Mouse (Mus musculus) left cerebral cortex, postnatal 4 days (tissue): ENCODE measurements around the gene Cep131. TPM values are rescaled to one million over a fixed set of nuclear protein-coding genes. Genes with fewer than 3 reads are reported as not detected.

Experiments
- DNase-seq: peaks from one replicate; pipeline ENCODE4 v3.0.0-alpha.2; 2022
- intact Hi-C: fragments of 180-260 bp; cut with DNase I; formaldehyde crosslinking; loops from one replicate; pipeline ENCODE4 v1.15.1; 2025
- total RNA-seq, 2 experiments: library from RNA; stranded (reverse); gene quantifications; 2 replicates each; pipeline ENCODE4 v1.2.3; 2021

Gene Cep131
- total RNA-seq: 10 to 100 TPM; 49.8 to 53.8 TPM

DNA sequence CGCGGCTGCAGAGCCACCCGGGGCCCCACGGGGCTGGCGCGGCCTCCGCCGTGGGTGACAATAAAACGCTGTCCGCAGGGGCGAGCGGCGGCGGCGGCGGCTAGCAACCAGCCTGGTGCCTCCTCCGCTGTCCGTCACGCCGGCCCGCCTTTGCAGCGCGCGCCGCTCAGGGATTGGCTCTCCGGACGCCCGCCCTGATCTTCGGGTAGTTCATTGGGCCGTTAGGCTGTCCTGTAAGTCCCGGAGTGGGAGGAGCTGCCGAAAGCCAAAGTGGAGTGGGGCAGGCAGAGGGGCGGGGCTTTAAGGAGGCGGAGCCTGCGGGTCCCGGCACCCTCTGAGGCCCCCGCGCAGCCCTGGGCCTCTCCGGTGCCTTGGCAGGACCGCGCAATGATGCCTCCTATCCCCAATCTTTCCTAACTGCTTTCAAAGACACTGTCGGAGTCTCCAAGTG, at the start of gene Cep131:
Cep131 (minus strand) TSS at position 126 of the 451 bp plus-strand sequence.
- intact Hi-C loops: no loop called here

GRCm38 (mm10) chr11:120136195-120136594, 49.6 kb upstream of the Cep131 start:
- intact Hi-C loops: no loop called here
- no peak for DNase-seq

More for the DNA sequence above, at the start of gene Cep131:
- DNase-seq: peak; percentile 98

DNA sequence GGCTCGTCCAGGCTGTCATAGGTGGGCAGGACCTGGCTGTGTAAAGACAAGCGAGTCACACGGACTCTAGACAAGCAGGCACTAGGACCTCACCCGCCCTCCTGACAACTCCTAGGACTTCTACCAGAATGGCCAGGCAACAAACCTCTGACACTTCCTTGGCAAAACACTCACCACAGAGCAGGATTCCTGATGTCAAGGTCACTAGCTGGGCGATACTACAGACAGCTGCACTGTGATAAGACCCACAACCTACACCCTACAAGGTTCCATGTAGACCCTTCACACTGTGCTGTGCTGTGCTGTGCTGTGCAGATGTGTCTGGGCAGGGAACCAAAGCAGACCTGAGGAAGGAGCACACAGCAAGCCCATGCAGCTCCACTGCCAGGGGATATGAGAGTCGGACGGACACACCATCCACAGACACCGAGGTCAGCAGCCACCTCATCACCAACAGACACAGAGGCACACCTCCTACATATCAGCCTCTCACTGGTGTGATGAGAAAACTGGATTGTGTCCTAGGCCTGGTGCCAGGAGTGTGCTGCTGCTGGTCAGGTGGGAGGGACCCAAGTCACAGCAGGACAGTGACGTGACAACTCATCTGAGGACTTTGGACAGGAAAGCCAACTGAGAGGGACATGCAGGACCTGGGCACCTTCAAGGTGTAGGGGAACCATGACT, 48.4 kb upstream of the Cep131 start:
- no peak for DNase-seq
- intact Hi-C loops: no loop called here

DNA sequence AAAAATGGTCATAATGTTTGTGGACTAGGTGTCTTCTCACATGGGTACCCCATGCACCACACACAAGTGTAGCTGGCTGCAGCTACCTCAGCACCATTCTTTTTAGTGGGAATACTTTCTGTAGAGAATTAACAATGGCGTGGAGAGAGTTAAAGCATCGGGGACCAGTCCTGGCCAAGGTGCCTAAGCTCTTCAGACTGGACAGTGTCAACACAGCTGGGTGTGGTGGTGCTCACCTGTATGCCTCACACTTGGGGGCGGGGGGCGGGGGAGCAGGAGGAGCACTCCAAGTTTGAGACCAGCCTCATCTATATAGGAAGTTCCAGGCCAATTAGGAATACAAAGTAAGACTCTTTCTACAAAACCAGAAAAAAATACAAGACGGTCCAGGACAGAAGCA, 47.5 kb upstream of the Cep131 start:
- DNase-seq: no peak
- intact Hi-C loops: no loop called here

DNA sequence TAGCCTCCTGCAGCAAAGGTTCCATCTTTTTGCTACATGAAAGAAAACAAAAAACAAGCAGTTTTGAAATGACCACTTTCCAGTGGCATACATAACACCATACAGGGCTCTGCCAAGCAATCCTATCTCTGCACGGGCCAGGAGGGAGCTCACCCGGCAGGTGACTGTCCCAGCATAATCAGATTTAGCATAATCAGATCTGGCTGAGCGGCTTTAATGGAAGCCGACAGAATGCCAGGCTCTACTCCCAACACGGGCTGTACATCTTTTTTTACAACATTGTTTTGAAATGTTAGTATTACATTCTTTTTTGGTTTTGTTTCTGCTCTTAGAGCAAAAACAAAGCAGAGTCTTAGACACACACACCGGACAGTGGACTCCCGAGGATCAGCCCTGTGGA, 42.7 kb upstream of the Cep131 start:
- intact Hi-C loops: no loop called here

DNA sequence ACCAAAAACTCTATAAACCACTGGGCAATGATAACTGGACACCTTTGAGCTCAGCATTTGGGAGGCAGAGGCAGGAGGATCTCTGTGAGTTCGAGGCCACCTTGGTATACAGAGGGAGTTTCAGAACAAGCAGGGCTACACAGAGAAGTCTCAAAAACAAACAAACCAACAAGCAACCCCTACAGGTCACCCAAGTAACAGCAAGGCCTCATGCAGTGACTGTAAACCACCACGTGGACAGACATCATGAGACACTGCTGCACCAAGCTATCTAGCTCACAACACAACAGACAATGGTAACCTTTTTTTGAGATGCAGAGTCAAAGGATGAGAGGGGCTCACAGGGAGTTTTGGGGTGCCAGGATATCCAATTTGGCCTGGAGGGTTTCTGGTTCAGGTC, 40.2 kb upstream of the Cep131 start:
- no peak for DNase-seq
- intact Hi-C loops: no loop called here

More for the DNA sequence above, 42.7 kb upstream of the Cep131 start:
- DNase-seq: no peak

DNA sequence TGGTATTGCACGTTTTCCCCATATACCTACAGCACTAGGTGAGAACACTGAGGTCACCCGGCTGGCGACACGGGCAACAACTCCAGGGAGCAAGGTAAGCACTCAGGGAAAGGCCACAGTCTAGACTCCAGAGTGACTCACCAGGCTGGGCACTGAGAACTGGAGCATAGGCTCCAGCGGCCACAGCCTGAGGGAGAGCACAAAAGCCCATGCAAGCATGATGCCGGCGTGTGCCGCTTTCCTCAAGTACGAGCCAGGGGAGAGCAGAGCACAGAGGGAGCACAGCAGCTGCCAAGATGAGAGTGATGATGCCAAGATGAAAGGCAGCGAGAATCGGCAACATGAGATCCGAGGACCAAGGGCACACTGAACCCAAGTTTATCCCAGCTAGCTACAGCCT, 35.5 kb upstream of the Cep131 start:
- DNase-seq: peak; percentile 64
- intact Hi-C loops: no loop called here

- intact Hi-C loops: no loop called here
- DNase-seq: peak; percentile 80
Measured at GRCm38 (mm10) chr11:120120642-120121420, 34.2 kb upstream of the Cep131 start.

DNA sequence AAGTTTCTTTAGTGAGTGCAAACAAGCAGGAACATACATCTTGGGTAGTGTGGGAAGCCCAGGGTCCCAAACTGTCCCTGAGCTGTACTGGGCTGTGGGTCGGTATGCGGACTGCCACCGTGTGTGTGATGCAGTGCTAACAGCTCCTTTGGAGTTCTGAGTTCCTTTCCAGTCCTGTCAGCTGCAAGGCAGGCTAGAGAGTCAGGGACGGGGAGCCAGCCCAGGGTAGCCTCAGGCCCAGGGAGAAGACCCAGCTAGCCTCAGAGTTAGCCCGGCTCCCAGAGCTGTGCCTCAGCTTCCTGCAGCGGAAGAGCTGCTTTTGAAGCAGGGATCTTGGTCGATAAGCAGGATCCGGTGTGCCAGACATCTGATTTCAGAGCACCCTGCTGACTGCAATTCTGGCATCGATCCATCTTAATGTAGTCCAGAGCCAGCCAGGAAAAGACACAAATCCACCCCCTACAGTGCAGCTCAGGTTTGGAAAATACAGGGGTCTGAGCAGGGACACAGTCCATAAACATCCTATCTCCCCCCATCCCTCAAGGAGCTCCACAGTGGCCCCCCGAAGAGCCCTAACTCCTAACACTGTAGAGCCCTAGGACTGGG, 33.4 kb upstream of the Cep131 start:
- no peak for DNase-seq

GRCm38 (mm10) chr11:120119108-120119507, 32.5 kb upstream of the Cep131 start:
- DNase-seq: no peak
- intact Hi-C loops: no loop called here

More for the DNA sequence above, 33.4 kb upstream of the Cep131 start:
- intact Hi-C loops: no loop called here

DNA sequence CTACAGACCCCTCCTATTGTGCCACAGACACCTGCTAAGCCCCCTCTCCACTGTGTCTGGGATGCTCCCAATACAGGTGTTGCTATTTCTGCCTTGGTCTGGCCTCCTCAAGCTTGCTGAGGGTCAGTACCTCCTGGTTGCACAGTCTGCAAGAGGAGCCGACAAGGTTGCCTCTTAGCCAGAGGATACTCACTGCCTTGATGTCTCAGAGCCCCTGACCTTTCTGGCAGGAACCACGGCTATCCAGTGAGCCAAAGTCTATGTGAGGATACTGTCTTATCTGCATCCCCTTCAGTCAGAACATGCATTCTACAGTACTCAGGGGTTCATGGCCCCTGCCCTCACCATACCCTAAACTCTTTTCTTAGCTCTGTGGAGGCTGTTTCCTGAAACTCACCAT, 31.0 kb upstream of the Cep131 start:
- intact Hi-C loops: no loop called here
- DNase-seq: no peak

DNA sequence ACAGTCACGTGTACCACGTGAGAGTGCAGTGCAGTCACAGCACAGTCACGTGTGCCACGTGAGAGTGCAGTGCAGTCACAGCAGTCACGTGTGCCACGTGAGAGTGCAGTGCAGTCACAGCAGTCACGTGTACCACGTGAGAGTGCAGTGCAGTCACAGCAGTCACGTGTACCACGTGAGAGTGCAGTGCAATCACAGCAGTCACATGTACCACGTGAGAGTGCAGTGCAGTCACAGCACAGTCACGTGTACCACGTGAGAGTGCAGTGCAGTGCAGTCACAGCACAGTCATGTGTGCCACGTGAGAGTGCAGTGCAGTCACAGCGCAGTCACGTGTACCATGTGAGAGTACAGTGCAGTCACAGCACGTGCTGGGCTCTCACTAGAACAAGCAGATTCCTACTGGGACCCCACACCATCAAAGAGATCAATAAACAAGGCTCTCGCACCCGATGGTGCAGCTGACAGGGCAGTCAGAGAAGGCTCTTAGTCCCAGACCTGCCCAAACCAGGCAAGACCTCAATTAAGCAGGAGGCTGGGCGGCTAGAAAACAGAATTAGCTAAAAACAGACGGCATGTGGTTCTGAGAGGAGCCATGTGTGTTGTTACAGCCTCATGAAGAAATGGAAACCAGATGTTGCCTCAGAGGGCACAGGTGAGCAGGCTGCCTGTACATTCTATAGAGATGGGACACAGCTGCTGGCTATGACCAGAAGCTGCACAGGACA, 28.0 kb upstream of the Cep131 start:
- intact Hi-C loops: loop anchor here (5.0 kb wide), 1 partner anchor 193 kb away; no protein-coding TSS in a partner anchor
- DNase-seq: no peak

- intact Hi-C loops: loop anchor here (5.0 kb wide), 1 partner anchor 195 kb away; no protein-coding TSS in a partner anchor
Measured at GRCm38 (mm10) chr11:120112136-120112535, 25.5 kb upstream of the Cep131 start.

GRCm38 (mm10) chr11:120111033-120111432, 24.4 kb upstream of the Cep131 start:
- intact Hi-C loops: loop anchor here (5.0 kb wide), 1 partner anchor 196 kb away; no protein-coding TSS in a partner anchor
- DNase-seq: peak; percentile 72

More at GRCm38 (mm10) chr11:120112136-120112535, 25.5 kb upstream of the Cep131 start:
- no peak for DNase-seq

DNA sequence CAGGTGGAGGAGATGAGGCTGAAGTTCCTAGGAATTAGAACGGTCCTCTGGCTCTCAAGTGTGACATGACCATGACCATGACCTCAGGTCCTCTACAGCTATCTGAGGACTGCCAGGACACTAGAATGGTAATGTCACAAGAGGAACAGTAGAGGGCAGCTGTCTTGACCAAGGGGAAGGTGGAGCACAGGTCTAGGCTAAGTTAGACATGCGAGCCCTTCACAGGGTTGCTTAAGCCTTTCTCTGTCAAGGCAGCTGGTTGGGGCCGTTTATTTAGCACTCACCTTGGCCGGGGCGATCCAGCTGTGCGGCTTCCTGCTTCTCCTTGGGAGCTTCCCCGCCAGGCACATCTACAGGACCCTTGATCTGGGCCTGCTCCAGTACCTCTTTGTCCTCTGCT, 23.9 kb upstream of the Cep131 start:
- intact Hi-C loops: loop anchor here (5.0 kb wide), 1 partner anchor 197 kb away; no protein-coding TSS in a partner anchor
- DNase-seq: no peak

DNA sequence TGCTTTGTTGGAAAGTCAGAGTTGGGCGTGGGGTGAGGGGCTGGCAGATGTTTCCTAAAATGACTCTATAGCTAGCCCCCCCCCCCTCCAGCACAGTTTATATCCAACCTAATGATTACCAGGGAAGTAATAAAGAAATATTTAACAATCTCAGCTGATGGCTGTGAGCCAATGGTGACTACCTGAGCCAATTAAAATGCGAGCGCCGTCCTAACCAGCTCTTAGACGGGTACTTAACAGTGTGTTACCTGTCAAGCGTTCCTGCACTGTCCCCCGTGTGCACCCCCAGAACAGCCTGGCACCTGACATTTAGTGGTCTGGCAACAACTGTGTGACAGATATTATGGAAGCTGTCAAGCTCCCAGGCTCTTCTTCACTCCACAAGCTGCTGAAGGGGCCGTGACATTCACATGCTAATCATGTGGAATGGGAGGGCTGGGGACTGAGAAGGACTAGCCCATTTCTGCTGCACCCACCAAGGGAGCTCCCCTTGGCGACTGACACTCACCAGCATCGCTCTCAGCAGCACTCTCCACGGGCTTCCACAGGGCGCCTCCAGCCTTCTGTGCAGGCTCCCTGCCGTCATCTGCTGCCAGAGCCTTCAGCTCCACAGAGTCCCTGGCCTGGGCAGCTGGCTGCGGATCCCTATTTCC, 23.1 kb upstream of the Cep131 start:
- intact Hi-C loops: loop anchor here (5.0 kb wide), 1 partner anchor 198 kb away; no protein-coding TSS in a partner anchor
- DNase-seq: no peak

DNA sequence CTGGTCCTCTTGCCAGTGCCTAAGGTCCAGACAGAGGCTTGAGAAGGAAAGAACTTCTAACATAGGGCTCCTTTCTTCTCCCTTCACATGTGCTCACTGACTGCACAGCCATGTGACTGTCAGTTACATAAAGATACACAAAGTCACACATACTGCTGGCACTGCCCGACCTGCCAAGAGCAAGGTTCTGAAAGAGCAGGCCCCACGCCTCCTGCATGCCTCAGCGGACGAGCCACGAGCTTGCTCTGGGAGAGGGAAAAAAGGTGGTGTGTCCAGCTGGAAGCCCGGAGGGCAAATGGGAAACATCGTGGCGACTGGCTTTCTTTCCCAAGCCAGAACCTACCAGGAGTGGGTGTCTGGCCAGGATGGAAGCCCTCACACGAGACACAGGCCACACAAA, 21.2 kb upstream of the Cep131 start:
- intact Hi-C loops: no loop called here
- DNase-seq: no peak

GRCm38 (mm10) chr11:120107026-120107425, 20.4 kb upstream of the Cep131 start:
- intact Hi-C loops: no loop called here
- DNase-seq: no peak

DNA sequence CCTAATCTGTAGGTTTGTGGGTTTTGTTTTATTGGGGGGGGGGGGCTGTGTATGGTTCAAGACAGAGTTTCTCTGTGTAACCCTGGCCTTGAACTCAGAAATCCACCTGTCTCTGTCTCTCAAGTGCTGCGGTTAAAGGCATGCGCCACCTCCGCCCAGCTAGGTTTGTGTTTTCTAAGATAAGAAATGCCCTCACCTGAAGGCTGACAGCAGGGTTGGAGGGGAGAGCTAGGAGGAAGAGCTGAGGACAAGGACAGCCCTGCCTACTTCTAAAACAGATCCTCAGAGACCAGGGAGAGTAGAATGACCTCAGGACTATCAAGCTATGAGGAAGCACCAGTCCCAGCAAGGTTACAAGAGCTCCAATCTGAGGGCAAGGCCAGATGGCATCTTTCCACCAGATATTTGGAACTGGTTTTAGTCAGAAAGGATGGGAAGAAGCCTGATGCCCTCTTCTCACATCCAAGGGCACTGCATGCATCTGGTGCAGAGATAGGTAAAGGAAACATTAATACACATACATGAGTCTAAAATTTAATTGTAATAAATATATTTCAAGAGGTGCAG, 16.9 kb upstream of the Cep131 start:
- intact Hi-C loops: no loop called here
- DNase-seq: no peak

GRCm38 (mm10) chr11:120101036-120101435, 14.4 kb upstream of the Cep131 start:
- peak; percentile 72 for DNase-seq
- intact Hi-C loops: no loop called here
